ENCODE assay signal across 8 mouse cellular contexts in the genomic region with DNA sequence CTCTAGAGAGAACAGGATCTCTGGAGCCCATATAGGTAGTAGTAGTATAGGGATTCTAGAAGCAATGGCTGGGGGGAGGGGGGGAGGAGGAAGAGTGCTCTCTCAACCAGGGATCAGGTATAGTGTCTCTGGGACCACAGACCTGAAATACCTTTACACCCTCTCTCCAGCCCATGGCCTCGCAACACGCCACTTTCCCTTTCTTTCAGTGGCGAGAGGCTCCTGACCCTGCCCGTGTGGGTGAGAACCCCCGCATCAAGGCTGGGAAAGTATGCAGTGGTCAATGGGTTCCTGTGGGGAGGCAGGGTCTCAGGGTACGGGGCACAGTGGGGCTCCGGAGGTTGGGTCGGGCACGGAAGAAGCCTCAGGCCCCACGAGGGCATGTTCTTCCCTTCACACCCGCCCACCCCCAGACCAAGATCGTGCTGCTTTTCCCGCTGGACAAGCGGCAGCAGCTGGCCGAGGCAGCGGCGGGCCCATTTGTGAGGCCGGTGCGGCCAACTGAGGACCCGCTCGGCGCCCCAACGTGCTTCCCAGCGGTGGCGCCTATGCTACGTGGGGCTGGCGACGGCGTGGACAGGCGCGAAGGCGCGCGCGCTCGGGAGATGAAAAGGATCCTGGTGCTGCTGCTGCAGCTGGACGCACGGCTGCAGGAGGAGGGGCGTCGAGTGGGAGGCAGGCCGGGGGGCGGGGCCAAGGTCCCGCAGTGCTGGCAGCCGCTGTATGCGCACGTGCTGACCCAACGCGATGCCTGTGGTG. TPM values are rescaled to one million over a fixed set of nuclear protein-coding genes. Genes with fewer than 3 reads are reported as not detected.
DNase-seq lines count a peak whose midpoint lies in the region; ATAC-seq and TF ChIP-seq lines count a peak whose summit lies in the region.

No protein-coding gene starts in this region.

- H3K27me3 ChIP-seq in embryonic facial prominence, embryonic 12.5 days: peaks cover 31% of the 10 kb centered on the region
- H3K27me3 ChIP-seq in heart, embryonic 10.5 days (ENCODE audit: insufficient read depth, poor library complexity, severe bottlenecking): peaks cover 57% of the 10 kb centered on the region
- H3K27me3 ChIP-seq in lung, embryonic 15.5 days: peaks cover 25% of the 10 kb centered on the region

- peaks cover 28% of the 10 kb centered on the region for H3K4me1 ChIP-seq in embryonic facial prominence, embryonic 12.5 days
- H3K4me1 ChIP-seq in heart, embryonic 10.5 days: peaks cover 26% of the 10 kb centered on the region
- H3K4me1 ChIP-seq in lung, embryonic 15.5 days: peaks cover 27% of the 10 kb centered on the region

- H3K9me3 ChIP-seq in embryonic facial prominence, embryonic 12.5 days: no peaks in the 10 kb centered on the region
- H3K9me3 ChIP-seq in heart, embryonic 10.5 days: no peaks in the 10 kb centered on the region
- H3K9me3 ChIP-seq in lung, embryonic 15.5 days: no peaks in the 10 kb centered on the region

- 3% methylated on average over 47 of the region's 48 CpGs for WGBS in embryonic facial prominence, embryonic 12.5 days
- WGBS in heart, embryonic 10.5 days: 5% methylated on average over 48 of the region's 48 CpGs
- WGBS in lung, embryonic 15.5 days: 4% methylated on average over 48 of the region's 48 CpGs

- DNase-seq in left cerebral cortex, adult 2 months (ENCODE audit: extremely low spot score in 1 of 2, low spot score in 2 of 2): peak; percentile 60 to 73
- DNase-seq in left cerebral cortex, adult 8-10 months (ENCODE audit: low spot score in 2 of 2): no peak
- DNase-seq in heart, embryonic 10.5 days (ENCODE audit: low spot score): peak; percentile 89
- peak; percentile 38 to 46 for DNase-seq in kidney, adult 8-10 months
- peak; percentile 69 for DNase-seq in ovary, postnatal 36 days (ENCODE audit: low spot score)
- DNase-seq in thymus, postnatal 25 days: peak; percentile 70

- H3K27ac ChIP-seq in left cerebral cortex, adult 2 months: no peak overlapping the region
- no peak overlapping the region for H3K27ac ChIP-seq in embryonic facial prominence, embryonic 12.5 days
- peak overlapping the region; percentile 75 for H3K27ac ChIP-seq in heart, embryonic 10.5 days
- H3K27ac ChIP-seq in lung, embryonic 15.5 days: no peak overlapping the region

- peak overlapping the region; percentile 50 for H3K9ac ChIP-seq in embryonic facial prominence, embryonic 12.5 days
- H3K9ac ChIP-seq in lung, embryonic 15.5 days: peak overlapping the region; percentile 19; the same call in 1 of the 2 replicates

- no peaks in the 10 kb centered on the region for H3K36me3 ChIP-seq in embryonic facial prominence, embryonic 12.5 days
- H3K36me3 ChIP-seq in heart, embryonic 10.5 days: no peaks in the 10 kb centered on the region
- no peaks in the 10 kb centered on the region for H3K36me3 ChIP-seq in lung, embryonic 15.5 days

- intact Hi-C loops in left cerebral cortex, adult 2 months (cut with DNase I): no loop called here

- H3K4me3 ChIP-seq in left cerebral cortex, adult 2 months: peak overlapping the region; percentile 42
- H3K4me3 ChIP-seq in embryonic facial prominence, embryonic 12.5 days: peak overlapping the region; percentile 40
- H3K4me3 ChIP-seq in heart, embryonic 10.5 days: peak overlapping the region; percentile 67
- H3K4me3 ChIP-seq in lung, embryonic 15.5 days: peak overlapping the region; percentile 44

- ATAC-seq in embryonic facial prominence, embryonic 12.5 days (ENCODE audit: insufficient number of reproducible peaks, insufficient read depth, low FRiP score, low TSS enrichment): peak; percentile 49
- ATAC-seq in lung, embryonic 15.5 days (ENCODE audit: borderline replicate concordance, extremely low read depth, low FRiP score, low TSS enrichment): peak; percentile 49; the same call in 1 of the 2 replicates

- H3K4me2 ChIP-seq in embryonic facial prominence, embryonic 12.5 days (replicated peaks): peak overlapping the region; percentile 84
- H3K4me2 ChIP-seq in lung, embryonic 15.5 days: peak overlapping the region; percentile 95

- TF ChIP-seq CTCF in left cerebral cortex, adult 2 months (IDR thresholded peaks at IDR 0.05): no peak

RNA-seq across cellular contexts. Expression of gene Actl10, which starts 2.3 kb away (rescaled TPM):
- total RNA-seq in left cerebral cortex, adult 2 months (2021): not detected
- total RNA-seq in left cerebral cortex, adult 8-10 months (2022): not detected
- 0.24 and 0.28 TPM in 2 replicates for polyA plus RNA-seq in embryonic facial prominence, embryonic 12.5 days (2016; fragmentation: Nextera tagmentation; extraction: Ambion mirVana)
- polyA plus RNA-seq in heart, embryonic 10.5 days (2016; fragmentation: Nextera tagmentation; extraction: Ambion mirVana): 0.31 and 0.43 TPM in 2 replicates
- 0.20 and 0.22 TPM in 2 replicates for polyA plus RNA-seq in lung, embryonic 15.5 days (2015; fragmentation: Nextera tagmentation; extraction: Ambion mirVana)

RNA-seq across cellular contexts. Expression of gene 1700003F12Rik, which starts 2.4 kb away (rescaled TPM):
- total RNA-seq in left cerebral cortex, adult 2 months (2021): under 1 TPM in 1 of 2 experiments, not detected in 1; 0.70 TPM
- total RNA-seq in left cerebral cortex, adult 8-10 months (2022): under 1 TPM in 3 of 4 experiments, not detected in 1; 0.57 to 0.87 (median 0.76) TPM
- 1.0 and 1.2 TPM in 2 replicates for polyA plus RNA-seq in embryonic facial prominence, embryonic 12.5 days (2016; fragmentation: Nextera tagmentation; extraction: Ambion mirVana)
- 1.2 and 1.5 TPM in 2 replicates for polyA plus RNA-seq in heart, embryonic 10.5 days (2016; fragmentation: Nextera tagmentation; extraction: Ambion mirVana)
- 0.81 and 0.91 TPM in 2 replicates for polyA plus RNA-seq in lung, embryonic 15.5 days (2015; fragmentation: Nextera tagmentation; extraction: Ambion mirVana)

RNA-seq across cellular contexts. Expression of gene Necab3, which starts 9.4 kb away (rescaled TPM):
- 10 to 100 TPM; 79.3 to 82.7 TPM for total RNA-seq in left cerebral cortex, adult 2 months (2021)
- 10 to 100 TPM; 76.7 to 90.9 (median 82.4) TPM for total RNA-seq in left cerebral cortex, adult 8-10 months (2022)
- 3.5 and 3.7 TPM in 2 replicates for polyA plus RNA-seq in embryonic facial prominence, embryonic 12.5 days (2016; fragmentation: Nextera tagmentation; extraction: Ambion mirVana)
- 0.94 and 1.6 TPM in 2 replicates for polyA plus RNA-seq in heart, embryonic 10.5 days (2016; fragmentation: Nextera tagmentation; extraction: Ambion mirVana)
- polyA plus RNA-seq in lung, embryonic 15.5 days (2015; fragmentation: Nextera tagmentation; extraction: Ambion mirVana): 2.1 and 2.9 TPM in 2 replicates

RNA-seq across cellular contexts. Expression of gene E2f1, which starts 20.4 kb away (rescaled TPM):
- total RNA-seq in left cerebral cortex, adult 2 months (2021): 10 to 100 TPM in 1 of 2 experiments, 1 to 10 TPM in 1; 10.0 to 11.5 TPM
- total RNA-seq in left cerebral cortex, adult 8-10 months (2022): 10 to 100 TPM; 10.5 to 13.9 (median 13.1) TPM
- 25.9 and 26.3 TPM in 2 replicates for polyA plus RNA-seq in embryonic facial prominence, embryonic 12.5 days (2016; fragmentation: Nextera tagmentation; extraction: Ambion mirVana)
- polyA plus RNA-seq in heart, embryonic 10.5 days (2016; fragmentation: Nextera tagmentation; extraction: Ambion mirVana): 18.0 and 18.6 TPM in 2 replicates
- 28.1 and 31.2 TPM in 2 replicates for polyA plus RNA-seq in lung, embryonic 15.5 days (2015; fragmentation: Nextera tagmentation; extraction: Ambion mirVana)

RNA-seq across cellular contexts. Expression of gene Pxmp4, which starts 54.2 kb away (rescaled TPM):
- 10 to 100 TPM; 12.8 to 14.2 TPM for total RNA-seq in left cerebral cortex, adult 2 months (2021)
- 10 to 100 TPM; 13.2 to 15.2 (median 14.1) TPM for total RNA-seq in left cerebral cortex, adult 8-10 months (2022)
- polyA plus RNA-seq in embryonic facial prominence, embryonic 12.5 days (2016; fragmentation: Nextera tagmentation; extraction: Ambion mirVana): 16.9 and 18.5 TPM in 2 replicates
- polyA plus RNA-seq in heart, embryonic 10.5 days (2016; fragmentation: Nextera tagmentation; extraction: Ambion mirVana): 19.9 and 21.5 TPM in 2 replicates
- polyA plus RNA-seq in lung, embryonic 15.5 days (2015; fragmentation: Nextera tagmentation; extraction: Ambion mirVana): 26.4 and 29.1 TPM in 2 replicates

Comparison
In these comparisons a context has a peak if more than half of its experiments do, and no peak if none do; other contexts are left out.
1. DNase-seq: peak in left cerebral cortex, adult 2 months (2 of 2), heart, embryonic 10.5 days (single experiment), kidney, adult 8-10 months (2 of 2), ovary, postnatal 36 days (single experiment) and thymus, postnatal 25 days (single experiment); none in left cerebral cortex, adult 8-10 months (0 of 2).
2. Peak in every context shown above with its lines, with median percentiles within 50 percentile points of each other: H3K4me3 ChIP-seq.